Mouse (Mus musculus) stomach, embryonic 14.5 days (tissue): ENCODE results near the gene Pigp. TPM values are rescaled to one million over a fixed set of nuclear protein-coding genes. Genes with fewer than 3 reads are reported as not detected.
A peak's percentile ranks its signal among the peaks of the same experiment; 100 is the strongest.

Experiments
- ATAC-seq: fragments of 200-750 bp; cut with Nextera tagmentation; 2 replicates; pipeline ENCODE4 v1.8.0; 2017; ENCODE audit warnings: low read depth, moderate TSS enrichment; ENCODE audit not compliant: insufficient number of reproducible peaks, insufficient read depth, low FRiP score
- H3K27ac ChIP-seq: fragments of 300-500 bp; sonication (generic); 2 replicates; pipeline ENCODE4 v1.5.1; 2014; ENCODE audit warnings: mild to moderate bottlenecking, low read length, moderate library complexity, mixed read lengths
- H3K27me3 ChIP-seq: fragments of 300-500 bp; sonication (generic); 2 replicates; pipeline ENCODE4 v1.6.1; 2014; ENCODE audit warnings: low read length, control low read depth, mixed read lengths; ENCODE audit not compliant: control insufficient read depth, insufficient read depth
- H3K36me3 ChIP-seq: fragments of 300-500 bp; sonication (generic); 2 replicates; pipeline ENCODE4 v1.6.1; 2014; ENCODE audit warnings: mild to moderate bottlenecking, control low read depth, low read length, moderate library complexity, mixed read lengths; ENCODE audit not compliant: control insufficient read depth, insufficient read depth
- H3K4me1 ChIP-seq: fragments of 300-500 bp; sonication (generic); 2 replicates; pipeline ENCODE4 v1.6.1; 2014; ENCODE audit warnings: low read length, control low read depth, mixed read lengths; ENCODE audit not compliant: control insufficient read depth, insufficient read depth
- H3K4me2 ChIP-seq: fragments of 300-500 bp; sonication (generic); replicated peaks from 2 replicates; pipeline ENCODE4 v1.6.1; 2014; ENCODE audit warnings: low read depth, low read length, control low read depth
- H3K4me3 ChIP-seq: fragments of 300-500 bp; sonication (generic); 2 replicates; pipeline ENCODE4 v1.5.1; 2014; ENCODE audit warnings: low read depth, low read length, control low read depth
- H3K9ac ChIP-seq: fragments of 300-500 bp; sonication (generic); replicated peaks from 2 replicates; pipeline ENCODE4 v1.6.1; 2014; ENCODE audit warnings: low read depth, mild to moderate bottlenecking, control low read depth, low read length, moderate library complexity, mixed read lengths
- H3K9me3 ChIP-seq: fragments of 300-500 bp; sonication (generic); 2 replicates; pipeline ENCODE4 v1.6.1; 2016; ENCODE audit warnings: low read depth, low read length, control low read depth; ENCODE audit not compliant: control insufficient read depth
- WGBS: fragments of 180-500 bp; shearing (Covaris S2); extraction: QIAGEN DNeasy Blood & Tissue Kit; methylation state at CpG from one replicate; pipeline ENCODE4 v1.1.7; 2014; 5-methylcytosine and 5-hydroxymethylcytosine counted together
- polyA plus RNA-seq: library from polyadenylated mRNA; unstranded; fragments of >200 nt; fragmentation: Nextera tagmentation; extraction: Ambion mirVana; gene quantifications from 2 replicates; pipeline ENCODE4 v1.2.1, GENCODE M21; 2014

Gene Pigp
- polyA plus RNA-seq, 1 experiment from 2014 or later: 105 TPM

DNA sequence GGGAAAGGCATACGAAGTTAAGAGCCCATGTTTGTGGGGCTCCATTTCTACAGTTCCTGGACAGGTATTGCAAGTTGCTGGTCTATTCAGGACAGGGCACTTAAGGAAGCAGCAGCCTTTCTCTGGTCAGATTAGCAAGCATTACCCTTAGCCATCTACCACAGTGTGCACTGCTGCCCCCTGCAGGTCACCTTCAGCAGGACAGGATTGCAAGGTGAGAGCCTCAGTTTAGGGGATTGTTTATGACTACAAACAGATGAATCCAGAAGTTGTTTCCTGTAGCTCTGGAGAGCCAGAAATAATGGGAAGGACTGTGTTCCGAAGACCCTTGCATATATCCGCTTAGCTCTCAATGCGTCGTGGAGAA, 39.8 kb downstream of the Pigp start:
- H3K9ac ChIP-seq: no peak overlapping the region
- no peak overlapping the region for H3K27ac ChIP-seq
- H3K9me3 ChIP-seq: no peaks in the 10 kb centered on the region
- no peaks in the 10 kb centered on the region for H3K36me3 ChIP-seq
- no peak for ATAC-seq
- no peak overlapping the region for H3K4me2 ChIP-seq
- H3K4me3 ChIP-seq: no peak overlapping the region
- no peaks in the 10 kb centered on the region for H3K27me3 ChIP-seq
- 52% methylated on average over 5 of the region's 5 CpGs for WGBS
- H3K4me1 ChIP-seq: no peaks in the 10 kb centered on the region; the same call in 1 of the 2 replicates

DNA sequence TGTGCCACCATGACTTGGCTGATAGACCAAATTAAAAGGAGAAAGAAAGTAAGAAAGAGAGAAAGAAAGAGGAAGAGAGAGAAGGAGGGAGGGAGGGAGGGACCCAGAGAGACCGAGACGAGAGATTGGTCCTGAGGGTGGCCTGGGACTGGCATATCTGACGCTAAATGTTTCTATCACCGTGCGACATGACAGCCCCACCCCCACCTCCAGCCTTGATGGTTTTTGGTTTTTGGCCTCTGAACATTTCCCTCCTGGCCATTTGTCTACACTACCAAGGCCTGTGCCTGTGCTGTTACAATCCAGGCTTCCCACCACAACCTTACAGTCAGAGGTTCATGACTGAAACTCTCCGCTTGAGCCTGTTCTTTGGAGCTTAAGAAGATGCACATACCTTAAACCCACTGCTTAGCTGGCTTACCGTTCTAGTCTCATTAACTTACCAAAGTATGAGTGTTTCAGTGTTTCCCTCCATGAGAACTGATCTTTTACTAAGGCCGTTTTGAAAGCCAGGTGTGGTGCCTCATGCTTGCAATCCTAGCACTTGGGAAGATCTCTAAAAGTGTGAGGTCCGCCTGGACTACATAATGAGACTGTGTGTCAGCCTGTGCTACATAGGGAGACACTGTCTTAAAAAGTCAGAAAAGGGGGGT, 40.3 kb downstream of the Pigp start:
- no peak for ATAC-seq
- Histone ChIP-seq H3K4me2 (no peak overlapping the region), H3K36me3 (no peaks in the 10 kb centered on the region), H3K4me1 (no peaks in the 10 kb centered on the region; the same call in 1 of the 2 replicates), H3K4me3 (no peak overlapping the region), H3K27ac (no peak overlapping the region), H3K9ac (no peak overlapping the region), H3K27me3 (no peaks in the 10 kb centered on the region), H3K9me3 (no peaks in the 10 kb centered on the region)
- WGBS: 73% methylated on average over 9 of the region's 9 CpGs

DNA sequence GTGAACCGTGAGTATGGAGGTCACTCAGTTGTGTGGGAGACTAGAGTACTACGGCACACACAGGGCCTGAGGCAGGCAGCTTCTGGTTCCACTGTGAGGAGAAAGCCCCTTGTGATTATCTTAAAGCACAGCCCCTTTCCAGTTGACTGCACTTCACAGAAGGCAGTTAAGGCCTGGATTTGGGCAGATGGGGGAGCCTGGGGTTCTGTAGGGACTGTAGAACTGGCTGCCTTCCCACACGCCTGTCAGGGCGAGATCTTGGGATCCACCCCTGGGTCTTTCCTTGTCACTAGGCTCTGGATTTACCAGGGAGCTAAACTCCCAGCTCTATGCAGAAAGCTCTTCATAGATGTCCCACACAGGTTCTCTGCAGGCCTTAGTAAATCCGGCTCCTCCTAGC, 41.2 kb downstream of the Pigp start:
- Histone ChIP-seq H3K27me3 (no peaks in the 10 kb centered on the region), H3K4me2 (no peak overlapping the region), H3K9ac (no peak overlapping the region), H3K36me3 (no peaks in the 10 kb centered on the region), H3K27ac (no peak overlapping the region), H3K4me1 (no peaks in the 10 kb centered on the region; the same call in 1 of the 2 replicates), H3K4me3 (no peak overlapping the region), H3K9me3 (no peaks in the 10 kb centered on the region)
- 76% methylated on average over 5 of the region's 5 CpGs for WGBS
- ATAC-seq: no peak

DNA sequence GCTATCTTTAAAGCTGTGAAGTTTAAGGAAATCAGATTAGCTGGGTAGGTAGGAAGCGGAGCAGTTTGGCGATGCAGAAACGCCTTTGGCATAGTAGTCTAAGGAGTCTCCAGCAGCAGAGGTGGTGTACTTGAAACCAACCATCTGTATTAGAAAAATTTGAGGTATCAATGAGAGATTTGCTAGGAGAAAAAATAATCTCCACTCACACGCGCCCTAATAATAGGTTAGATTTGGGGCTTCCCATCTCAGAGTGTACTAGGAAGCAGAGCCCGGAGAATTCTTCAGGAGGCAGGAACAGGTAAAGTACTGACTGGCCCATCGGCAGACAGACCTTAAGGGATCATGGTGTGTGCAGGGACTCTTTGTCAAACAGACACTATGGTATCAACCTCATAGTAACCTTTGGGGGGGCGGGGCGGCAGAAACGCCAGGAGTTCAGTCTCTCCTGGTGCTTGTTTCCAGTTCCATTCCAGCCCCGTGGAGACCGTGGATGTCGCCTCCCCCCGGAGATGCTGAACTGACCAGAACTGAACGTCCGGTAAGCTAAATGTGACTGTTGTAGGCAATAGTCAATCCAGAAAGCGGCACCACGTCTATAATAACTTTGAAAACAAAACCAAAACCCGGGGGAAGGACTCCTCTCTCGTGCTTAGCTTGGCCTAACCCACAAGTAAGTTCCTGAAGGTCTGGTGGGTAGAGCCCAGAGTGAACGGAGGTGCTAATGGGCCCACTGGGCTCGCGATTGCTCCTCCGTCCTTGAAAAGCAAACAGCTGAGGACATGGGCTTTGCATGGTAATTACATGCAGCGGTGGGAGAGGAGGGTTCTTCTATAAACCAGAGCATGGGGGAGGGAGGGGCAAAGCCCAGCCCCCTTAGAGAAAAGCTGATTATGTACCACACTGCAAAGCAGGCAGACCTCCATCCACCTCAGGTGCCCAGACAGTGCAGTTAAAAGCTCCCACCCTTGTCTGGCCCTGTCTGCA, 42.5 kb downstream of the Pigp start:
- Histone ChIP-seq H3K36me3 (no peaks in the 10 kb centered on the region), H3K9ac (no peak overlapping the region; the same call in 1 of the 2 replicates), H3K9me3 (no peaks in the 10 kb centered on the region), H3K4me2 (peak overlapping the region; percentile 77), H3K27ac (no peak overlapping the region), H3K4me3 (peak overlapping the region; percentile 45), H3K4me1 (no peaks in the 10 kb centered on the region; the same call in 1 of the 2 replicates), H3K27me3 (no peaks in the 10 kb centered on the region)
- WGBS: 13% methylated on average over 25 of the region's 25 CpGs
- no peak for ATAC-seq

DNA sequence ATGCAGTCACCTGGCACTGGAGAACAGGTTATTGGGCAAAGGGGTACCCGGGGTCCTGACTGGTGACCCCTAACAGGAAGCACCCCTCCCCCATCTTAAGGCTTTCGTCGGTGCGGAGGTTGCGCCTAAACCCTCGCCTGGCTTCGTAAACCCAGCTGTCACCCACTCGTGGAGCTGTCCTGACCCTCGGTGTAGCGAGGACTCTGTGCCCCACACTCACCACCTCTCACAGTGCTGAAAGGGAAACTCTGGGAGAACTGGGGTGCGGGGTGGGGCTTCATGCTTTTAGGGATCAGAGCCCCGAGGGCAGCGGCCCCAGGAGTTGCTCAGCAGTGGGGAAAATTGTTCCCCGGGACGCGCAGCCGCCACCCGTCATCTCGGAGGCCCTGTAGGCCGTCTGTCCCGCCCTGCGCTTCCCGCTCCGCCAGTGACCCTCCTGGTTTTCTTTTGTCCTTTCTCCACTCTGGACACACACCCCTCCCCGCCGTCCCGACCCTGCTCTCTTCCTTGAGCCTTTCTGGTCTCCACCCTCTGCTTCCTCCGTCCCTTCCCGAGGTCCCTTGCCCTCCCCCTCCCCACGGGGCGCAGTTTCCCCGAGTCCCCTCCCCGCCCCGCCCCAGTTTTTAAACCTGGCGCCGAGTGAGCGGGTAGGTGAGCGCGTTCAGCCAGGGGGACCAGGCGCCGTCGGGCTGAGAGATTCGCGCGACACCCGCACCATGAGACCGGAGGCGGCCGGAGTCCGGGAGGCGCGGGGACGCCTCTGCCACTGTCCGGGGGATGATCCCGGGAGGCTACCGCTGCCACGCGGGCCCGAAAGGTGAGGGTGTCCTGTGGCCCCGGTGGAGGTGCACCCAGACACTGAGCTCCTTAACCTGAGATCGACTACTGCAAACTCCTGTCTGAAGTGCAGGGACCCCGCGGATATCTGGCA, 43.6 kb downstream of the Pigp start, which contains the start of gene Ripply3:
TSS of gene Ripply3 (plus strand) at position 640 of the 931 bp plus-strand sequence.
- H3K9me3 ChIP-seq: no peaks in the 10 kb centered on the region
- peak within 1 kb of the TSS; percentile 22; the same call in 1 of the 2 replicates for H3K9ac ChIP-seq
- H3K4me1 ChIP-seq: no peaks in the 10 kb centered on the region; the same call in 1 of the 2 replicates
- no peaks in the 10 kb centered on the region for H3K36me3 ChIP-seq
- 1% methylated on average over 62 of the region's 63 CpGs for WGBS
- no peak within 1 kb of the TSS for H3K27ac ChIP-seq
- peak; percentile 73 for ATAC-seq
- no peaks in the 10 kb centered on the region for H3K27me3 ChIP-seq
- peak within 1 kb of the TSS; percentile 45 for H3K4me3 ChIP-seq
- H3K4me2 ChIP-seq: peak within 1 kb of the TSS; percentile 77

DNA sequence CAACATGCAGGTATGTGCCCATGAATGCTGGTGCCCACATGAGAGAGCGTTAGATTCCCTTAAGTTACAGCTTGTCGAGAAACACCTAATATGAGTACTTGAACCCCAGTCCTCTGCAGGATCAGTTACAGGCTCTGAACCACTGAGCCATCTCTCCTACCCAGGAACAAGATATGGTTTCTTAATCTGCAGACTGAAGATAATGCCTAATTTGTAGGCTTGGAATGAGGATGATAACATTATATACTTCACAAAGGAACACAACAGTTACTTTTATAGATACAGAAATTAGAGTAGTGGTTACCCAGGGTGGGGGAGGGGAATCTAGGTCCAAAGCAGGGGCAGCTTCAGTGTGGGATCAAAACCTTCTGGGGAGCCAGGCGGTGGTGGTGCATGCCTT, 45.6 kb downstream of the Pigp start:
- no peak for ATAC-seq
- no peak overlapping the region for H3K27ac ChIP-seq
- H3K36me3 ChIP-seq: no peaks in the 10 kb centered on the region
- H3K4me2 ChIP-seq: no peak overlapping the region
- no peak overlapping the region for H3K4me3 ChIP-seq
- no peak overlapping the region for H3K9ac ChIP-seq
- no peaks in the 10 kb centered on the region for H3K27me3 ChIP-seq
- H3K9me3 ChIP-seq: no peaks in the 10 kb centered on the region
- no peaks in the 10 kb centered on the region; the same call in 1 of the 2 replicates for H3K4me1 ChIP-seq
- WGBS: 91% methylated on average over 3 of the region's 3 CpGs

DNA sequence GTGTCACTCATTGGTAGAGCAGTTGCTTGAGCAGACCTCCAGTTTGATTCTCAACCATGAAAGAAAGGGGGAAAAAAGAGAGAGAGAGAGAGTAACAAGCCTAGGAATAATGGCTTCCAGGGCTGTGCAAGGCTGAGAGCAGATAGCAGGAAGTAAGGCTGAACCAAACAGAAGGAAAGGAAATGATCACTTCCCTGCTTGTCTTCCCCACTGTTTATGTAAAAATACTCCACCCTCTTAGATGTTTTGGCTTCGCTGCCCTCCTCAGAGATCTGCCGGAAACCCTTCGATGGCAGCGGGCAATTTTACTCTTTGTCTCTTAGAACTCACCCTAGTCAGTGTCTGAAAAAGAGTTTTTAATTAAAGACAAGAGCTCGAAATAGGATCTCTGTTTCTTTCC, 48.0 kb downstream of the Pigp start:
- no peaks in the 10 kb centered on the region for H3K27me3 ChIP-seq
- ATAC-seq: no peak
- H3K9ac ChIP-seq: no peak overlapping the region
- H3K4me1 ChIP-seq: no peaks in the 10 kb centered on the region
- no peak overlapping the region for H3K4me3 ChIP-seq
- 54% methylated on average over 5 of the region's 5 CpGs for WGBS
- no peaks in the 10 kb centered on the region for H3K36me3 ChIP-seq
- no peak overlapping the region for H3K4me2 ChIP-seq
- no peaks in the 10 kb centered on the region for H3K9me3 ChIP-seq
- H3K27ac ChIP-seq: no peak overlapping the region

DNA sequence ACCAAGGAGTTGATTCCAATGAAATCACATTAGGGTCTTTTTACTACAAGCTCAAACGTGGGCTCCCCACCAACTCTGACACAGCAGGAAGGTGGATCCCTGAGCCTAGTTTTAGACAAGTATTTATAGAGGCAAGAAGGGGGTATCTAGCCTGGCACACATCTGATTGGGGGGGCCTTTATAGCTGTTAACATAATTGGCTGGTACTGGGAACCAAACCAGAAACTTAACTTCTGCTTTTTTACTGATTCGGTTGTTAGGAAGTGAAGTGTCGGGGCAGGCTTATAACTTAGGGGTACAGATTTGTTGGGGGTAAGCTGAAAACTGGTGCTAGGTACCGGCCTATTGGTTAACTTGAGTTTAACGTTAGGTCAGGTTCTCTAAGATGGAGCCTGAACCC, 51.4 kb downstream of the Pigp start:
- Histone ChIP-seq H3K36me3 (no peaks in the 10 kb centered on the region), H3K4me3 (no peak overlapping the region), H3K27me3 (no peaks in the 10 kb centered on the region), H3K4me1 (no peaks in the 10 kb centered on the region), H3K9ac (no peak overlapping the region), H3K4me2 (no peak overlapping the region), H3K9me3 (no peaks in the 10 kb centered on the region), H3K27ac (no peak overlapping the region)
- ATAC-seq: no peak
- 77% methylated on average over 5 of the region's 5 CpGs for WGBS
